Mouse (Mus musculus) spleen, adult 2 months (tissue): ENCODE data around the gene Cul3. TPM values are rescaled to one million over a fixed set of nuclear protein-coding genes. Genes with fewer than 3 reads are reported as not detected.

Experiments
- DNase-seq, 2 experiments: peaks; one replicate each; pipeline versions ENCODE4 v3.0.0 to v3.0.0-alpha.2; 2012 to 2021; ENCODE audit warnings: low spot score in 2 of 2, low read depth in 1 of 2
- H3K27ac ChIP-seq: fragments of 200-500 bp; 2 replicates; pipeline ENCODE4 v1.5.1; 2012; ENCODE audit warnings: low read length, inconsistent platforms; ENCODE audit not compliant: insufficient read depth
- H3K27me3 ChIP-seq: fragments of 200-500 bp; 2 replicates; pipeline ENCODE4 v1.6.1; 2012; ENCODE audit warnings: mild to moderate bottlenecking, moderate library complexity, low read length, inconsistent platforms; ENCODE audit not compliant: control insufficient read depth, insufficient read depth
- H3K36me3 ChIP-seq: fragments of 200-500 bp; 2 replicates; pipeline ENCODE4 v1.6.1; 2012; ENCODE audit warnings: mild to moderate bottlenecking, low read length, inconsistent platforms; ENCODE audit not compliant: control insufficient read depth, insufficient read depth
- H3K4me1 ChIP-seq: fragments of 200-500 bp; 2 replicates; pipeline ENCODE4 v1.6.1; 2011; ENCODE audit warnings: inconsistent platforms; ENCODE audit not compliant: control insufficient read depth, insufficient read depth, insufficient read length
- H3K4me3 ChIP-seq: fragments of 200-500 bp; 2 replicates; pipeline ENCODE4 v1.5.1; 2011; ENCODE audit warnings: mild to moderate bottlenecking, inconsistent platforms; ENCODE audit not compliant: insufficient read depth, insufficient read length; ENCODE audit errors: extremely low read depth
- CTCF ChIP-seq: fragments of 200-500 bp; IDR thresholded peaks from 2 replicates; pipeline ENCODE4 v1.5.1; 2011; ENCODE audit warnings: mild to moderate bottlenecking, inconsistent platforms; ENCODE audit not compliant: insufficient read depth, insufficient read length, insufficient replicate concordance; ENCODE audit errors: extremely low read depth
- POLR2A ChIP-seq: fragments of 200-500 bp; IDR thresholded peaks from 2 replicates; pipeline ENCODE4 v1.6.1; 2011; ENCODE audit warnings: low read depth, low read length, inconsistent platforms
- WGBS: fragments of 180-500 bp; shearing (Covaris S2); methylation state at CpG from one replicate; pipeline ENCODE4 v1.1.7; 2018; 5-methylcytosine and 5-hydroxymethylcytosine counted together
- polyA plus RNA-seq: library from polyadenylated mRNA; depleted of rRNA; stranded (reverse); fragments of >200 nt; gene quantifications from 2 replicates; pipeline ENCODE4 v1.2.3, GENCODE M21; 2012

The Cul3 gene
- polyA plus RNA-seq, 1 experiment, result 5.4 TPM

- Histone ChIP-seq H3K27ac (no peak overlapping the region), H3K36me3 (no peaks in the 10 kb centered on the region), H3K27me3 (no peaks in the 10 kb centered on the region), H3K4me3 (no peak overlapping the region), H3K4me1 (no peaks in the 10 kb centered on the region)
- DNase-seq, result no peak
- 33% methylated on average over 3 of the region's 3 CpGs for WGBS
- no peak for TF ChIP-seq POLR2A
Measured at GRCm38 (mm10) chr1:80244123-80244522, 96.2 kb downstream of the Cul3 start.

GRCm38 (mm10) chr1:80241579-80241978, 98.7 kb downstream of the Cul3 start:
- no peak overlapping the region; the same call in 1 of the 2 replicates for H3K4me3 ChIP-seq
- no peaks in the 10 kb centered on the region for H3K36me3 ChIP-seq
- no peak for DNase-seq
- no peak overlapping the region for H3K27ac ChIP-seq
- no peaks in the 10 kb centered on the region for H3K27me3 ChIP-seq
- no peak for TF ChIP-seq CTCF
- H3K4me1 ChIP-seq, result no peaks in the 10 kb centered on the region
- 94% methylated on average over 6 of the region's 6 CpGs for WGBS

DNA sequence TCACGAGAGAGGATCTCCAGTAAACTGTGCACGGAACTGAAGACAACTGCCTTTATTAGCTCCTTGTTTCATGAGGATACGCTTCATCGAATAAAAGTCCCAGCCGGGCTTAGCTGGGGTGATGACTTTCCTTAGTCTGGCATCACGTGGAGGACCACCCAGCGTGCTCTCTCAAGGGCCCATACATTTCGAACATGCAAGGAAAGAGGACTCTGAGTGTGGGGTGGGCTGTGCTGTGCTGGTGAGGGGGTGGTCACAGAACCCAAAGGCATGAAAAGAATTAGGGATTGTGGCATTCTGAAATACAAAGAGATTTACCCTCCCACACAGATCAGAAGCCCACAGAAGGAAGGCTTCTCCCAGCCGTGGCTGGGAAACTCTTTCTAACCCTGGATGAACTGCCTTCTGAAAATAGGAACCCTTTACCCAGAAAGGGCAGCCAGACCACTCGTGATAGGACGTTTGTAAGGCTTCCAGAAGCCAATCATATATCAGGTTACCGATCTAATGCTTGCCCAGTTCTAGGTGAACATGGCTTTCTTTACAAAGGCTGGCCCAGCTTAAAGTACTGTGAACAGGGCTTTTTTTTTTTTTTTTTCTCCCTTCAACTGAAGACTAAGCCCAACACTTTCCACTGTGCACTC, 100.1 kb downstream of the Cul3 start:
- H3K27ac ChIP-seq, result no peak overlapping the region
- no peak overlapping the region for H3K4me3 ChIP-seq
- TF ChIP-seq CTCF (no peak), POLR2A (no peak)
- WGBS, result 86% methylated on average over 12 of the region's 12 CpGs
- no peak for DNase-seq
- H3K4me1 ChIP-seq, result no peaks in the 10 kb centered on the region
- H3K27me3 ChIP-seq, result no peaks in the 10 kb centered on the region
- H3K36me3 ChIP-seq, result no peaks in the 10 kb centered on the region

DNA sequence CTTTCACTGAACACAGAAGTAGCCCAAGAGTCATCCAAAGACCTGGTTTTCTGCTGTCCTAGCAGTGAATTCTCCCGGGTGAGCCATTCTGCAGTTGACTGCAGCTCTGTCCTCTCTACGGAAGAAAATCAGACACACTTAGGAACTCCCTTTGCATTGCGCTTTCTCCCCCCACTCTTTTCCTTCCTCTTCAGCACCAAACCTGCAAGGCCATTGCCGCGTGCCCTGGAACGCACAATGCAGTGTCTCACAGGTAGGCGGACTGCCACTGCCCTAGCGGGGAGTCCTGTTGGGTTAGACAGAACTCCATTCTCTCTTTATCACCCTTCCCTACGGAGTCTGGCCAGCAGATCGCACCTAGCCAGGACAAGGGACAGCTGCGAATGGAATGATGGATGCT, 100.8 kb downstream of the Cul3 start:
- no peak overlapping the region for H3K27ac ChIP-seq
- H3K36me3 ChIP-seq, result no peaks in the 10 kb centered on the region
- no peak for DNase-seq
- H3K4me3 ChIP-seq, result no peak overlapping the region
- H3K27me3 ChIP-seq, result no peaks in the 10 kb centered on the region
- TF ChIP-seq CTCF, result no peak
- no peak for TF ChIP-seq POLR2A
- H3K4me1 ChIP-seq, result no peaks in the 10 kb centered on the region
- WGBS, result 79% methylated on average over 11 of the region's 11 CpGs

DNA sequence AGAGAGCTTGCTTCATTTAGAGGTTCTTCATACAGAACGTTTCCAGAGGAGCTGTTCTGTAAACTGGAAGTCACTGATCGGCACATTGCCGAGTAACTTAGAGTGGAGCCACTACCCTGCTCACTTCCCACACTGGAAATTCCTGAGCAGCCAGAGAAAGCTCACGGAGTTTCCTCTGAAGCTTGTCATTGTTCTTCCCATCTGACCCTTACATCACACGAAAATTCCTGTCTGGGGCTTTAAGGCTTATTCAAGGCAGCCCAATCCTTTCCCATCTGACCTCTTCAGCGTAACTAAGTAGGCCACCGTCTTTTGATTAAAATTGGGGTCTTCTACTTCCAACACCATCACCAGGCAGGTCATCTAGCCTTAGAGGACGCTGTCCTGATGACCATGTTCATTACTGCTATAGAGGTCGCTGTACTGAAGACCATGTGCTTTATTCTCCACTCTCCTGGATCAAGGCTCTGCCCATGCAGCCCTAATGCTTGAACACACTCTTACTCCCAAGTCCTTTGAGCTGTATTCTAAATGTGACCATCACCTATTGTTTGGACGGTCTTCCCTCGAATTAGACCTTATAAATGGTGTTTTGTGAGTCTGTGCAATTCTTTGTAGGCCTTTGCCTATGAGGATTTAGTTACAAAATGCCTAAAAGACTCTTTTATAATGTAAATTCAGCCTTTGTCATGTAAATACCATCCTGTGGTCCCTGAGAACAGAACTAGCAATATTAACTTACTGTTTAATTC, 103.2 kb downstream of the Cul3 start:
- Histone ChIP-seq H3K4me1 (no peaks in the 10 kb centered on the region), H3K27ac (no peak overlapping the region), H3K36me3 (no peaks in the 10 kb centered on the region), H3K4me3 (no peak overlapping the region), H3K27me3 (no peaks in the 10 kb centered on the region)
- no peak for TF ChIP-seq CTCF
- no peak for TF ChIP-seq POLR2A
- no peak for DNase-seq
- WGBS, result 87% methylated on average over 11 of the region's 11 CpGs

DNA sequence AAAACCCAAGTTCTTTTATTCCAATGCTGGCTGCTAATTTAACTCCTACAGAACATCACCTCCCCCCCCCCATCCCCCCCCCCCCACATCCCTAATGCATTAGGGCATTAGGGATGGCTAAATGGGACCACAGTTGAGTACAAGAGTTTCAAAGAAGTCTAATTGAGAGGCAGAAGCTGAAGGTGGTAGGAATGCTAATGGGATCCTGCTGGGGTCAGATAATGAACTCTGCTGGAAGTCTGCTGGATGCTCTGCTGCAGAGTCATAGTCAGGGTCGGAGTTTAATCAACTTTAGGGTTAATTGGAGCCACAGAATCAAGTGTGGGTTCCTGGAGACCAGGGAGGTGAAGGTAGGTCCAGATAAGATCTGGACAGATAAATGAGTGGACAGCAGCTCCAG, 104.2 kb downstream of the Cul3 start:
- Histone ChIP-seq H3K4me1 (no peaks in the 10 kb centered on the region), H3K36me3 (no peaks in the 10 kb centered on the region), H3K4me3 (no peak overlapping the region), H3K27me3 (no peaks in the 10 kb centered on the region), H3K27ac (no peak overlapping the region)
- DNase-seq, result no peak
- 75% methylated on average over 1 of the region's 1 CpGs for WGBS
- TF ChIP-seq CTCF (no peak), POLR2A (no peak)

DNA sequence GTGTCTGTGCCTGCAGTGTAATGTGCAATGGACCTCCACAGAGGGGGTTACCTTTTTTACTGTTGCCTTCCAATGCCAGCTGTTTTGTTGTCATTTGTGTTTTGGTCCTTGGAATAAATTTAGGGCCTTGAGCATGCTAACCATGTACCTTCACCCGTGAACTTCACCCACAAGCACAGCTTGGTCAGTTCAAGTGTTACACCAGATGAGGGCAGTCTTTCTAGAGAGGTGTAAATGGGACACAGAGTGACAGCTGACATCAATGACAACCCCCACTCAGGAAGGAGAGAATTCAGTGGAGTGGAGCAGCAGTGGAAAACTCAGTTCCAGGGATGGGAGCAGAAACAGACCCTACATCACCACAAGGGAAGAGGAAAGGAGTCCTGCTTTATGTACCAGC, 109.7 kb downstream of the Cul3 start:
- no peaks in the 10 kb centered on the region for H3K4me1 ChIP-seq
- H3K27me3 ChIP-seq, result no peaks in the 10 kb centered on the region
- DNase-seq, result no peak
- H3K36me3 ChIP-seq, result no peaks in the 10 kb centered on the region
- TF ChIP-seq POLR2A, result no peak
- TF ChIP-seq CTCF, result no peak
- 63% methylated on average over 1 of the region's 1 CpGs for WGBS
- no peak overlapping the region for H3K4me3 ChIP-seq
- H3K27ac ChIP-seq, result no peak overlapping the region
